Mouse (Mus musculus) liver, postnatal 0 days (tissue): Measurements from ENCODE around the gene Sapcd2. TPM values are rescaled to one million over a fixed set of nuclear protein-coding genes. Genes with fewer than 3 reads are reported as not detected.

Experiments used
- ATAC-seq: fragments of 200-750 bp; cut with Nextera tagmentation; 2 replicates; pipeline ENCODE4 v1.8.0; 2017; ENCODE audit warnings: mild to moderate bottlenecking, moderate library complexity
- DNase-seq: peaks from one replicate; pipeline ENCODE4 v3.0.0-alpha.2; 2016
- H3K27ac ChIP-seq: fragments of 300-500 bp; sonication (generic); 2 replicates; pipeline ENCODE4 v1.5.1; 2014; ENCODE audit warnings: antibody characterized with exemption, moderate library complexity, mild to moderate bottlenecking, low read depth
- H3K27me3 ChIP-seq: fragments of 300-500 bp; sonication (generic); 2 replicates; pipeline ENCODE4 v1.6.1; 2014; ENCODE audit warnings: low read length, control low read depth, mixed read lengths; ENCODE audit not compliant: insufficient read depth
- H3K36me3 ChIP-seq: fragments of 300-500 bp; sonication (generic); replicated peaks from 2 replicates; pipeline ENCODE4 v1.6.1; 2014; ENCODE audit warnings: mild to moderate bottlenecking, control low read depth, low read length, moderate library complexity, mixed read lengths; ENCODE audit not compliant: insufficient read depth
- H3K4me1 ChIP-seq: fragments of 300-500 bp; sonication (generic); 2 replicates; pipeline ENCODE4 v1.6.1; 2014; ENCODE audit warnings: antibody characterized with exemption, mild to moderate bottlenecking, control low read depth; ENCODE audit not compliant: insufficient read depth
- H3K4me2 ChIP-seq: fragments of 300-500 bp; sonication (generic); 2 replicates; pipeline ENCODE4 v1.6.1; 2014; ENCODE audit warnings: low read depth, mild to moderate bottlenecking, low read length, moderate library complexity, mixed read lengths
- H3K4me3 ChIP-seq: fragments of 300-500 bp; sonication (generic); 2 replicates; pipeline ENCODE4 v1.5.1; 2014; ENCODE audit warnings: low read depth, low read length
- H3K9ac ChIP-seq: fragments of 300-500 bp; sonication (generic); replicated peaks from 2 replicates; pipeline ENCODE4 v1.6.1; 2014; ENCODE audit warnings: mild to moderate bottlenecking, moderate library complexity
- H3K9me3 ChIP-seq: fragments of 300-500 bp; sonication (generic); 2 replicates; pipeline ENCODE4 v1.6.1; 2016; ENCODE audit warnings: mild to moderate bottlenecking, control low read depth, low read length, mixed read lengths
- CTCF ChIP-seq: sonication (generic); IDR thresholded peaks from 2 replicates; pipeline ENCODE4 v1.5.1; 2016; ENCODE audit warnings: antibody characterized with exemption, low read depth
- EP300 ChIP-seq: IDR thresholded peaks from 2 replicates; pipeline ENCODE4 v1.6.1; 2016; ENCODE audit warnings: antibody characterized with exemption, low read depth, mild to moderate bottlenecking
- WGBS: fragments of 180-500 bp; shearing (Covaris S2); extraction: QIAGEN DNeasy Blood & Tissue Kit; methylation state at CpG from one replicate; pipeline ENCODE4 v1.1.7; 2014; ENCODE audit not compliant: insufficient replicate concordance; 5-methylcytosine and 5-hydroxymethylcytosine counted together
- polyA plus RNA-seq: library from polyadenylated mRNA; unstranded; fragments of >200 nt; fragmentation: Nextera tagmentation; extraction: Ambion mirVana; gene quantifications from 2 replicates; pipeline ENCODE4 v1.2.1, GENCODE M21; 2015

Sapcd2 gene
- polyA plus RNA-seq = 5.5 and 7.4 TPM in 2 replicates

- peaks cover 23% of the 10 kb centered on the region; the same call in 1 of the 2 replicates for H3K4me1 ChIP-seq
- peak within 1 kb of the TSS; percentile 68 for H3K4me3 ChIP-seq
- 2% methylated on average over 64 of the region's 65 CpGs for WGBS
- 0 out of 2 replicates have a peak, but pooled peaks cover 7% of the 10 kb centered on the region for H3K36me3 ChIP-seq
- peak; percentile 91 for ATAC-seq
- peak; percentile 90 for DNase-seq
- H3K9me3 ChIP-seq = no peaks in the 10 kb centered on the region
- H3K4me2 ChIP-seq = peak within 1 kb of the TSS; percentile 77
- H3K27ac ChIP-seq = peak within 1 kb of the TSS; percentile 66
- H3K9ac ChIP-seq = peak within 1 kb of the TSS; percentile 64
- no peaks in the 10 kb centered on the region for H3K27me3 ChIP-seq
- no peak for TF ChIP-seq EP300
- TF ChIP-seq CTCF = no peak
Observed at GRCm38 (mm10) chr2:25371764-25372643, at the start of gene Sapcd2. TSS of gene Sapcd2 (plus strand) at chr2:25372321.

GRCm38 (mm10) chr2:25326036-25326435, 46.1 kb upstream of the Sapcd2 start:
- H3K27ac ChIP-seq = no peak overlapping the region
- no peak for TF ChIP-seq CTCF
- no peak overlapping the region for H3K9ac ChIP-seq
- 70% methylated on average over 2 of the region's 2 CpGs for WGBS
- no peak for ATAC-seq
- no peak overlapping the region for H3K4me2 ChIP-seq
- H3K4me1 ChIP-seq = no peaks in the 10 kb centered on the region
- no peak for DNase-seq
- H3K4me3 ChIP-seq = no peak overlapping the region
- no peaks in the 10 kb centered on the region for H3K9me3 ChIP-seq
- H3K36me3 ChIP-seq = no peaks in the 10 kb centered on the region
- no peaks in the 10 kb centered on the region for H3K27me3 ChIP-seq

- Histone ChIP-seq H3K4me3 (no peak overlapping the region), H3K36me3 (no peaks in the 10 kb centered on the region), H3K27me3 (no peaks in the 10 kb centered on the region), H3K4me2 (no peak overlapping the region), H3K9me3 (no peaks in the 10 kb centered on the region), H3K4me1 (peaks cover 15% of the 10 kb centered on the region), H3K27ac (no peak overlapping the region), H3K9ac (no peak overlapping the region)
- ATAC-seq (no peak), DNase-seq (peak; percentile 45)
- 34% methylated on average over 7 of the region's 7 CpGs for WGBS
- peak; percentile 70 for TF ChIP-seq CTCF
- no peak for TF ChIP-seq EP300
Observed at GRCm38 (mm10) chr2:25328440-25328839, 43.7 kb upstream of the Sapcd2 start.

- Histone ChIP-seq H3K36me3 (peaks cover 19% of the 10 kb centered on the region), H3K4me3 (peak overlapping the region; percentile 80), H3K27me3 (no peaks in the 10 kb centered on the region), H3K9me3 (no peaks in the 10 kb centered on the region), H3K9ac (peak overlapping the region; percentile 86), H3K4me2 (peak overlapping the region; percentile 96), H3K27ac (no peak overlapping the region), H3K4me1 (peaks cover 18% of the 10 kb centered on the region)
- no peak for DNase-seq
- WGBS = 53% methylated on average over 9 of the region's 9 CpGs
- no peak for TF ChIP-seq EP300
- 0 out of 2 replicates have a peak, but pooled peaks have one; percentile 10 for TF ChIP-seq CTCF
- no peak for ATAC-seq
Observed at GRCm38 (mm10) chr2:25331470-25331869, 40.7 kb upstream of the Sapcd2 start.

GRCm38 (mm10) chr2:25332286-25333160, 39.6 kb upstream of the Sapcd2 start, which contains the start of gene Man1b1:
TSS of gene Man1b1 (plus strand) at chr2:25332338.
- peak within 1 kb of the TSS; percentile 96 for H3K4me2 ChIP-seq
- ATAC-seq (peak; percentile 96), DNase-seq (peak; percentile 100)
- H3K27me3 ChIP-seq = no peaks in the 10 kb centered on the region
- peak within 1 kb of the TSS; percentile 79 for H3K27ac ChIP-seq
- peak within 1 kb of the TSS; percentile 86 for H3K9ac ChIP-seq
- TF ChIP-seq EP300 = no peak
- TF ChIP-seq CTCF = peak; percentile 56
- peak within 1 kb of the TSS; percentile 80 for H3K4me3 ChIP-seq
- no peaks in the 10 kb centered on the region for H3K9me3 ChIP-seq
- under 1% methylated on average over 78 of the region's 78 CpGs for WGBS
- H3K36me3 ChIP-seq = peaks cover 24% of the 10 kb centered on the region
- peaks cover 18% of the 10 kb centered on the region for H3K4me1 ChIP-seq
